Mouse (Mus musculus) gastrocnemius, adult 2 months (tissue): ENCODE measurements around the gene Myh9. TPM values are rescaled to one million over a fixed set of nuclear protein-coding genes. Genes with fewer than 3 reads are reported as not detected.

ENCODE experiments used
- DNase-seq: peaks from one replicate; pipeline ENCODE4 v3.0.0; 2022
- H3K27ac ChIP-seq: fragments of 200-600 bp; 2 replicates; pipeline ENCODE4 v1.8.1; 2022; ENCODE audit warnings: mild to moderate bottlenecking
- H3K4me3 ChIP-seq: fragments of 200-600 bp; 2 replicates; pipeline ENCODE4 v1.8.1; 2022; ENCODE audit warnings: mild to moderate bottlenecking, moderate library complexity
- CTCF ChIP-seq: fragments of 200-600 bp; IDR thresholded peaks from 2 replicates; pipeline ENCODE4 v1.8.1; 2022; ENCODE audit warnings: antibody characterized with exemption, mild to moderate bottlenecking, moderate library complexity
- intact Hi-C: fragments of 180-260 bp; cut with DNase I; formaldehyde crosslinking; loops from one replicate; pipeline ENCODE4 v1.15.1; 2025
- total RNA-seq, 2 experiments: library from RNA; stranded (reverse); gene quantifications; 2 replicates each; pipeline ENCODE4 v1.2.3; 2021

Myh9 gene
- total RNA-seq, 2 experiments from 2014 or later = 37.4 to 57.4 TPM

- no peak overlapping the region for H3K4me3 ChIP-seq
- intact Hi-C loops = no loop called here
- H3K27ac ChIP-seq = peak overlapping the region; percentile 82
- DNase-seq = no peak
- TF ChIP-seq CTCF = no peak
Observed at GRCm38 (mm10) chr15:77804460-77804859, 37.5 kb downstream of the Myh9 start.

- Histone ChIP-seq H3K27ac (peak overlapping the region; percentile 82), H3K4me3 (no peak overlapping the region)
- intact Hi-C loops = no loop called here
- TF ChIP-seq CTCF = no peak
- DNase-seq = peak; percentile 57
Observed at GRCm38 (mm10) chr15:77803747-77804146, 38.2 kb downstream of the Myh9 start.

- DNase-seq = no peak
- Histone ChIP-seq H3K27ac (peak overlapping the region; percentile 82), H3K4me3 (no peak overlapping the region)
- intact Hi-C loops = no loop called here
- peak; percentile 42 for TF ChIP-seq CTCF
Observed at GRCm38 (mm10) chr15:77802992-77803391, 39.0 kb downstream of the Myh9 start.

- Histone ChIP-seq H3K4me3 (no peak overlapping the region; the same call in 1 of the 2 replicates), H3K27ac (peak overlapping the region; percentile 82)
- no peak for DNase-seq
- no peak for TF ChIP-seq CTCF
- intact Hi-C loops = no loop called here
Observed at GRCm38 (mm10) chr15:77801188-77801587, 40.8 kb downstream of the Myh9 start.

- peak; percentile 74 for DNase-seq
- intact Hi-C loops = no loop called here
- Histone ChIP-seq H3K4me3 (no peak overlapping the region; the same call in 1 of the 2 replicates), H3K27ac (peak overlapping the region; percentile 82)
- TF ChIP-seq CTCF = no peak
Observed at GRCm38 (mm10) chr15:77800511-77800910, 41.5 kb downstream of the Myh9 start.

- intact Hi-C loops = loop anchor here (5.0 kb wide), 1 partner anchor 43 kb away; the partner anchor contains the start of gene Myh9
- no peak for DNase-seq
- H3K27ac ChIP-seq = peak overlapping the region; percentile 82
- TF ChIP-seq CTCF = no peak
- peak overlapping the region; percentile 47 for H3K4me3 ChIP-seq
Observed at GRCm38 (mm10) chr15:77799491-77800474, 42.2 kb downstream of the Myh9 start.

- H3K4me3 ChIP-seq = peak overlapping the region; percentile 47
- DNase-seq = peak; percentile 56
- intact Hi-C loops = loop anchor here (5.0 kb wide), 1 partner anchor 43 kb away; the partner anchor contains the start of gene Myh9
- H3K27ac ChIP-seq = peak overlapping the region; percentile 82
- no peak for TF ChIP-seq CTCF
Observed at GRCm38 (mm10) chr15:77798664-77799490, 43.1 kb downstream of the Myh9 start.

GRCm38 (mm10) chr15:77797609-77798411, 44.2 kb downstream of the Myh9 start:
- no peak for TF ChIP-seq CTCF
- intact Hi-C loops = loop anchor here (5.0 kb wide), 1 partner anchor 44 kb away; the partner anchor contains the start of gene Myh9
- Histone ChIP-seq H3K4me3 (peak overlapping the region; percentile 47), H3K27ac (peak overlapping the region; percentile 82)
- no peak for DNase-seq

GRCm38 (mm10) chr15:77796409-77797035, 45.5 kb downstream of the Myh9 start:
- no peak overlapping the region for H3K4me3 ChIP-seq
- intact Hi-C loops = loop anchor here (5.0 kb wide), 1 partner anchor 46 kb away; the partner anchor contains the start of gene Myh9
- TF ChIP-seq CTCF = no peak
- DNase-seq = no peak
- peak overlapping the region; percentile 82 for H3K27ac ChIP-seq

- DNase-seq = no peak
- TF ChIP-seq CTCF = no peak
- Histone ChIP-seq H3K4me3 (no peak overlapping the region), H3K27ac (peak overlapping the region; percentile 73)
- intact Hi-C loops = loop anchor here (5.0 kb wide), 1 partner anchor 47 kb away; the partner anchor contains the start of gene Myh9
Observed at GRCm38 (mm10) chr15:77794908-77795356, 47.0 kb downstream of the Myh9 start.
